Mouse (Mus musculus) CH12.LX (cell line): ENCODE measurements around the gene Tmem178.

Experiments used
- CTCF ChIP-seq, 2 experiments: IDR thresholded peaks in 1 of 2; conservative IDR thresholded peaks in 1 of 2; 2 replicates each; pipeline ENCODE4 v1.5.1; 2011 to 2012; ENCODE audit warnings: low read depth in 2 of 2, low read length in 2 of 2, improper control_type of control experiment in 1 of 2, inconsistent platforms in 1 of 2, mild to moderate bottlenecking in 1 of 2, moderate library complexity in 1 of 2
- KAT2A ChIP-seq: IDR thresholded peaks from 2 replicates; pipeline ENCODE4 v1.6.1; 2012; ENCODE audit warnings: low read length, improper control_type of control experiment, inconsistent platforms; ENCODE audit not compliant: insufficient replicate concordance
- MAFK ChIP-seq: IDR thresholded peaks from 2 replicates; pipeline ENCODE4 v1.6.1; 2011; ENCODE audit warnings: low read length, improper control_type of control experiment; ENCODE audit not compliant: insufficient replicate concordance
- POLR2A ChIP-seq: IDR thresholded peaks from 2 replicates; pipeline ENCODE4 v1.6.1; 2011; ENCODE audit warnings: low read depth, mild to moderate bottlenecking, improper control_type of control experiment, low read length
- POLR2AphosphoS2 ChIP-seq: IDR thresholded peaks from 2 replicates; pipeline ENCODE4 v1.6.1; 2011; ENCODE audit warnings: low read depth, low read length, improper control_type of control experiment
- ZMIZ1 ChIP-seq: IDR thresholded peaks from 2 replicates; pipeline ENCODE4 v1.6.1; 2012; ENCODE audit warnings: low read depth, mild to moderate bottlenecking, inconsistent platforms, low read length, improper control_type of control experiment

DNA sequence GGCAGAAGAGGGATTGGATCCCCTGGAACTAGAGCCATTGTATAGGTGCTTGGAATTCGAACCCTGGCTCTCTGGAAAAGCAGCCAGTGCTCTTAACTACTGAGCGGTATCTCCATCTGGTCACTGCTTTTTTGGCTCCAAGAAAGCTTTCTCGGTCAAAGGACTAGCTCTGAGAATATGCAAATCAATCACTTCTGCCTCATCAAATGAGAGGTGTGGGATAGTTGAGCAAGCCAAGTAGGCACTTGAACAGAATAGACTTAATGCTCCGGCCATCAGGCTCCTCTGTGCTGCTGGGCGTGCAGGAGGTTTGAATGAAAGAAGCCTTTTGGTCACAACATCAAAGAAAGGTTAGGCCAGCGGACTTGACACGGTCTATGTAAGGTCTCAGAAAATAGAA is 5.0 kb downstream of the Tmem178 start:
- no peak for TF ChIP-seq POLR2A
- TF ChIP-seq MAFK: no peak
- no peak for TF ChIP-seq CTCF (conservative IDR thresholded peaks at IDR 0.05 in 1 of 2, IDR thresholded peaks at IDR 0.05 in 1 of 2; ENCODE audit: low read depth in 2 of 2, low read length in 2 of 2)
- TF ChIP-seq KAT2A: no peak
- TF ChIP-seq POLR2AphosphoS2: no peak
- no peak for TF ChIP-seq ZMIZ1
